Mouse (Mus musculus) CD4-positive naive resting alpha-beta T cell, adult 57 days (primary cell): ENCODE results near the gene Dazap1. TPM values are rescaled to one million over a fixed set of nuclear protein-coding genes. Genes with fewer than 3 reads are reported as not detected.

ENCODE experiments used
- total RNA-seq: library from RNA; stranded (reverse); gene quantifications from one replicate; pipeline ENCODE4 v1.2.4, GENCODE M21; 2023

Dazap1 gene
- 170 TPM for total RNA-seq

DNA sequence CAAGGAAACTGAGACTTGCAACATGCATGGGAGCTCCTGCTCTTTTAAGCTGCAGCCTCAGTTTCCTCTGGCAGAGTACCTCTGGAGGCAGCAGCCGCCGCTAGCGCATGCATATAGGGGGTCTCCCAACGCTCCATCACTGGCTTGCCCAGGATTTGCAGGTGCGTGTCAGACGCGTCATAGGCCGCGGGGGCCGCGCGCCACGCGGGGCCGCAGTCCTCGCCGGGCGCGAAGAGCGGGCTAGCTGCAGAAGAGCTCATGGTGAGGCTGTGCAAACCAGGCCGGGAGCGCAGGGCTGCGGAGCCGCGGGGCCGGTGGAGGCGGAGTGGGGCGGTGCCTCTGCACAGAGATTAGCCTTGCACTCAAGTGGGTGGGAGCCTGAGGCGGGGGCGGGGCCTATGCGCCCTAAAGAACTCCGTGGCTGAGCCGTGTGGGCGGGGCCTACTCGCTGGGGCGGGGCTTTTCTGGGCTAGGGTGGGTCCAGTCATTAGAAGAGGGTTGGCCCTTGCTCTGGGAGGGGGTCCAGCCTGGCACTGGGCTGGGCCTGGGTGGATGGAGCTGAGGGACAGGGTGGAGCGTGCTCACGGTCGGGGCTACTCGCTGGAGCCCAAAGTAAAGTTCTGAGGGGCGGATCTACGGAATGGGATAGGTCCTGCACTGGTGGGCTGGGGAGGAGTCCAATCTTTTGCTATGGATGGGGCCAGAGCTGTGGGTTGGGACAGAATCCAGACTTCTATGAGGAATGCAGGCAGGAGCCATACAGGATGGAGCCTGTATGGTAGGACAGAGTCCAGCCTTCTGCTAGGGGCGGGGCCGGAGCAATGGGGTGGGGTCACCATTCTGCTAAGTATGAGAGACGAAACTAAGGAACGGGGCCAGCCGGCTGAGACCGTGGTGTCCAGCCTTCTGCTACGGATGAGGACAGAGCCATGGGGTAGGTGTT is at the start of gene Dazap1, which contains the start of gene Gamt:
Gene Dazap1, plus strand, starts transcription at position 845 of the 943 bp plus-strand sequence.
Gene Gamt, minus strand, starts transcription at position 371 of the 943 bp plus-strand sequence.

DNA sequence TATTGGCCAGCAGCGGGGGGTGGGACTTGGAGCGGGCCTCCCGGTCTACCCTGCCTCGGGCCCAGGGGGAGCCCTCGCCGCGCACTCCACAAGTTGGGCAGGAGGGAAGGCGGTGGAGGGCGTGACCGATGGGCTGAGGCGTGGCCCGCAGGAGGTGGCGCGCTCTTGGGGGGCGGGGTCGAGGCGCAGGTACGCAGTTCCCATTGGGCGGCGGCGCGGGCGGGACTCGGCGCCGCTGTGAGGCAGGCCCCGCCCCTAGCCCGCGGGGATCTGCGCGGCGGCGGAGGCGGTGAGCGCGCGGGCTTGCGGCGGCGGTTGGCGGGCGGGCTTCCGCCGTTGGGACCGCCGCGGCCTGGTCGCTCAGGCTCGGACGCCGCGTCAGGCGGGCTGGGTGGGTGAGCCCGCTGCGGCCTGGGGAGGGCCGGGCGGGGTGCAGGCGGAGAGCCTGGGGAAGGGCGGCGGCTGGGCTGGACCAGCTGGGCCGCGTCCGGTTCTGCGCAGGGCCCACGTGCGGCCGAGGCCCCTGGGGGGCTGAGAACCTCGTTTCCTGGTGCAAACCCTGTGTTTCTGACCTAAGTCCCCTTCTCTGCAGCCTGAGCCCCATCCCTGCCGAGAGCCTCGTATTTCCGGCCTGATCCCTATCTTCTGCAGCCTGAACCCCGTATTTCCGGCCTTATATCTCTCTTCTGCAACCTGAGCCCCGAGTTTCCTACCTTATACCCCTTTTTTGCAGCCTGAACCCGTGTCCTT is 34.7 kb upstream of the Dazap1 start, which contains the start of gene Mum1:
Gene Mum1, plus strand, starts transcription at position 19 of the 750 bp plus-strand sequence.

GRCm38 (mm10) chr10:80248971-80249640 is 12.2 kb upstream of the Dazap1 start, which contains the start of gene Ndufs7:
TSS of gene Ndufs7 (plus strand) at chr10:80249121.

GRCm38 (mm10) chr10:80292251-80293146 is 31.2 kb downstream of the Dazap1 start, which contains the start of gene Rps15:
TSS of gene Rps15 (plus strand) at chr10:80292453.

GRCm38 (mm10) chr10:80295618-80296425 is 34.5 kb downstream of the Dazap1 start, which contains the start of gene Apc2:
TSS of gene Apc2 (plus strand) at chr10:80295977.

GRCm38 (mm10) chr10:80320340-80320760 is 59.1 kb downstream of the Dazap1 start, which contains the start of gene 2310011J03Rik:
TSS of gene 2310011J03Rik (minus strand) at chr10:80320537.

GRCm38 (mm10) chr10:80329273-80330081 is 68.2 kb downstream of the Dazap1 start, which contains the start of the genes Pcsk4 and Reep6:
TSS of gene Pcsk4 (minus strand) at chr10:80329498.
TSS of gene Reep6 (plus strand) at chr10:80329953.

Other genes with a start within 250 kb of the Dazap1 start
- gene Arhgap45, start 244.8 kb upstream of the Dazap1 start, total RNA-seq, result 901 TPM
- 75.3 TPM for gene Polr2e, start 221.7 kb upstream of the Dazap1 start, total RNA-seq
- 154 TPM for gene Gpx4, start 214.3 kb upstream of the Dazap1 start, total RNA-seq
- 103 TPM for gene Sbno2, start 155.9 kb upstream of the Dazap1 start, total RNA-seq
- 140 TPM for gene Stk11, start 145.7 kb upstream of the Dazap1 start, total RNA-seq
- 168 TPM for gene Atp5d, start 122.9 kb upstream of the Dazap1 start, total RNA-seq
- gene Cbarp, start 120.7 kb upstream of the Dazap1 start, total RNA-seq, result 38.2 TPM
- gene Midn, start 113.2 kb upstream of the Dazap1 start, total RNA-seq, result 101 TPM
- gene Cirbp, start 95.5 kb upstream of the Dazap1 start, total RNA-seq, result 178 TPM
- 11.6 TPM for gene 1600002K03Rik, start 88.5 kb upstream of the Dazap1 start, total RNA-seq
- gene Efna2, start 82.0 kb upstream of the Dazap1 start, total RNA-seq, result 0.35 TPM
- 75.4 TPM for gene Mum1, start 35.1 kb upstream of the Dazap1 start, total RNA-seq
- 95.8 TPM for gene Ndufs7, start 12.4 kb upstream of the Dazap1 start, total RNA-seq
- gene Gamt, start 474 bp upstream of the Dazap1 start, total RNA-seq, result not detected
- 3,730 TPM for gene Rps15, start 31.0 kb downstream of the Dazap1 start, total RNA-seq
- not detected for gene Apc2, start 34.5 kb downstream of the Dazap1 start, total RNA-seq
- 26.2 TPM for gene 2310011J03Rik, start 59.1 kb downstream of the Dazap1 start, total RNA-seq
- gene Pcsk4, start 68.0 kb downstream of the Dazap1 start, total RNA-seq, result 1.5 TPM
- gene Reep6, start 68.5 kb downstream of the Dazap1 start, total RNA-seq, result not detected
- gene Adamtsl5, start 86.9 kb downstream of the Dazap1 start, total RNA-seq, result not detected
- not detected for gene Plk5, start 95.0 kb downstream of the Dazap1 start, total RNA-seq
- 10.8 TPM for gene Mex3d, start 126.2 kb downstream of the Dazap1 start, total RNA-seq
- 108 TPM for gene Mbd3, start 138.1 kb downstream of the Dazap1 start, total RNA-seq
- 54.4 TPM for gene Uqcr11, start 145.3 kb downstream of the Dazap1 start, total RNA-seq
- 94.2 TPM for gene Tcf3, start 172.2 kb downstream of the Dazap1 start, total RNA-seq
- not detected for gene Onecut3, start 233.3 kb downstream of the Dazap1 start, total RNA-seq